Mouse (Mus musculus) neural tube, embryonic 11.5 days (tissue): ENCODE measurements around the gene Cct3. TPM values are rescaled to one million over a fixed set of nuclear protein-coding genes. Genes with fewer than 3 reads are reported as not detected.
"Not testable (repeated sequence)": the region's sequence is repeated elsewhere in the genome, so short reads cannot be mapped to it uniquely, and the experiment has no call there.

ENCODE experiments used
- ATAC-seq: fragments of 200-750 bp; cut with Nextera tagmentation; 2 replicates; pipeline ENCODE4 v1.8.0; 2017; ENCODE audit warnings: moderate number of reproducible peaks, mild to moderate bottlenecking, moderate TSS enrichment, moderate library complexity; ENCODE audit not compliant: insufficient read depth, low FRiP score, low TSS enrichment
- DNase-seq: peaks from one replicate; pipeline ENCODE4 v3.0.0-alpha.2; 2015; ENCODE audit warnings: low spot score
- H3K27ac ChIP-seq: fragments of 300-500 bp; sonication (generic); 2 replicates; pipeline ENCODE4 v1.5.1; 2014; ENCODE audit warnings: low read depth, mild to moderate bottlenecking, low read length
- H3K27me3 ChIP-seq: fragments of 300-500 bp; sonication (generic); 2 replicates; pipeline ENCODE4 v1.6.1; 2014; ENCODE audit warnings: mild to moderate bottlenecking, low read length, mixed read lengths; ENCODE audit not compliant: control insufficient read depth, insufficient read depth
- H3K36me3 ChIP-seq: fragments of 300-500 bp; sonication (generic); 2 replicates; pipeline ENCODE4 v1.6.1; 2014; ENCODE audit warnings: mild to moderate bottlenecking, low read length, moderate library complexity, mixed read lengths; ENCODE audit not compliant: control insufficient read depth, insufficient read depth
- H3K4me1 ChIP-seq: fragments of 300-500 bp; sonication (generic); 2 replicates; pipeline ENCODE4 v1.6.1; 2014; ENCODE audit warnings: low read length, mixed read lengths; ENCODE audit not compliant: control insufficient read depth, insufficient read depth
- H3K4me2 ChIP-seq: fragments of 300-500 bp; sonication (generic); 2 replicates; pipeline ENCODE4 v1.6.1; 2014; ENCODE audit warnings: low read depth, mild to moderate bottlenecking, moderate library complexity
- H3K4me3 ChIP-seq: fragments of 300-500 bp; sonication (generic); 2 replicates; pipeline ENCODE4 v1.5.1; 2014; ENCODE audit warnings: low read depth, low read length
- H3K9ac ChIP-seq: fragments of 300-500 bp; sonication (generic); 2 replicates; pipeline ENCODE4 v1.6.1; 2014; ENCODE audit warnings: mild to moderate bottlenecking, low read length
- H3K9me3 ChIP-seq: fragments of 300-500 bp; sonication (generic); 2 replicates; pipeline ENCODE4 v1.6.1; 2016; ENCODE audit warnings: low read length; ENCODE audit not compliant: control insufficient read depth
- WGBS: fragments of 180-500 bp; shearing (Covaris S2); extraction: QIAGEN DNeasy Blood & Tissue Kit; methylation state at CpG from one replicate; pipeline ENCODE4 v1.1.7; 2014; 5-methylcytosine and 5-hydroxymethylcytosine counted together
- polyA plus RNA-seq: library from polyadenylated mRNA; unstranded; fragments of >200 nt; fragmentation: Nextera tagmentation; extraction: Ambion mirVana; gene quantifications from 2 replicates; pipeline ENCODE4 v1.2.1, GENCODE M21; 2014

Cct3 gene
- polyA plus RNA-seq, 1 experiment from 2014 or later = 768 TPM

DNA sequence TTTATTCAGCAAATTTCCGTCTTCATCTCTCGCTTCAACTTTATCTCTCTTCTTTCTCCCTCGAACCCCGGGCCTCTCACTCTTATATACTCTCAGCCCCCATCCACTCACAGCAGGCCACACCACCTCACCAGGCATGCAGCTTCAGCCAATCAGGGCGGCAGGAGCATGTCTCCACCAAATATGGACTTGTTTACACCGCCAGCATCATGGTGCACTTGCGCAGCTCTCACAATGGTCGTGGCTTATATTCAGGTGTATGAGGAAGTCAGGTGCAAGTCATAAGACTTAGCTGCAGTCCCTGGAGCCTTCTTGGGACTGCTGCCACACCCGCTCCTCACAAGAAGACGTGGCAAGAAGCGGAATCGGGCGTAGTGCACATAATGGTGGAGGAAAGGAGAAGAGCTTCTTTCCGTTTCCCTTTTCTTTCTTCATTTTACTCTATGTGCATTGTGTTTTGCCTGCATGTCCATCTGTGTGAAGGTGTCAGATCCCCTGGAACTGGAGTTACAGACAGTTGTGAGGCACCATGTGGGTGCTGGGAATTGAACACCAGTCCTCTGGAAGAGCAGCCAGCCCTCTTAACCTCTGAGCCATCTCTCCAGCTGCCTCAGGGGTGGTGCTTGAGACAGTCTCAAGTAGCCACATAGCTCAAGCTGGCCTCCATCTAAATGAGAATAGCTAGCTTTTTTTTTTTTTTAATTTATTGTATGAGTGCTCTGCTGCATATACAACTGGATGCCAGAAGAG, 11.9 kb upstream of the Cct3 start:
- not testable (repeated sequence) for H3K4me1 ChIP-seq, DNase-seq, ATAC-seq, H3K4me3 ChIP-seq, H3K9ac ChIP-seq, H3K27ac ChIP-seq, H3K27me3 ChIP-seq, H3K36me3 ChIP-seq, H3K9me3 ChIP-seq, H3K4me2 ChIP-seq
- 97% methylated on average over 14 of the region's 14 CpGs for WGBS

GRCm38 (mm10) chr3:88285565-88285895, 11.4 kb upstream of the Cct3 start:
- H3K27ac ChIP-seq, H3K27me3 ChIP-seq, H3K4me2 ChIP-seq, H3K9ac ChIP-seq, H3K4me3 ChIP-seq, ATAC-seq, H3K4me1 ChIP-seq, H3K9me3 ChIP-seq, DNase-seq, H3K36me3 ChIP-seq: not testable (repeated sequence)
- WGBS = no CpG with 5 or more reads among the region's 2 CpGs

DNA sequence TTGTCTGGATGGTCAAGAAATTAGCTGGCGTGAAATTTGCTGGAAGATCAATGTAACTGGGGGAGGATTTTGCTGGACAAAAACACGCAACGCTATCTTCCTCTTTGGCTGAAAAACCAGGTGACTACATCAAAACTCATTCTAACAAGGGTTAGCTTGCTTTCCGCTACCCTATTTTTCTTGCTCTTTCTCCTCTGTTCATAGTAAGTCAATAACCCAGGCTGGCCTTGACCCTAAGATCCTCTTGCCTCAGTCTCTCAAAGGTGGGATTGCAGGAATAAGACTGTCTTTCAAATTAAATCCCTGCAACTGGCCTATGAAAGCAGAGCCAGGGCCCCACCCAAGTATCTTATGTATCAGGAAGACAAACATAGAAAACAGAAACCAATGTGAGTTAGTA, 9.8 kb upstream of the Cct3 start, which contains the start of gene Gm38392:
Gm38392 (minus strand) TSS at position 101 of the 400 bp plus-strand sequence.
- 97% methylated on average over 4 of the region's 4 CpGs for WGBS
- Histone ChIP-seq H3K4me2 (no peak within 1 kb of the TSS), H3K9me3 (no peaks in the 10 kb centered on the region), H3K27ac (no peak within 1 kb of the TSS), H3K9ac (no peak within 1 kb of the TSS), H3K4me1 (no peaks in the 10 kb centered on the region), H3K36me3 (no peaks in the 10 kb centered on the region), H3K27me3 (no peaks in the 10 kb centered on the region), H3K4me3 (no peak within 1 kb of the TSS)
- DNase-seq (no peak), ATAC-seq (no peak)

- not testable (repeated sequence) for H3K27me3 ChIP-seq, ATAC-seq, H3K36me3 ChIP-seq, DNase-seq, H3K9ac ChIP-seq, H3K4me3 ChIP-seq, H3K4me1 ChIP-seq, H3K27ac ChIP-seq, H3K4me2 ChIP-seq, H3K9me3 ChIP-seq
- WGBS = 80% methylated on average over 8 of the region's 10 CpGs
Observed at GRCm38 (mm10) chr3:88288133-88288713, 8.7 kb upstream of the Cct3 start.

DNA sequence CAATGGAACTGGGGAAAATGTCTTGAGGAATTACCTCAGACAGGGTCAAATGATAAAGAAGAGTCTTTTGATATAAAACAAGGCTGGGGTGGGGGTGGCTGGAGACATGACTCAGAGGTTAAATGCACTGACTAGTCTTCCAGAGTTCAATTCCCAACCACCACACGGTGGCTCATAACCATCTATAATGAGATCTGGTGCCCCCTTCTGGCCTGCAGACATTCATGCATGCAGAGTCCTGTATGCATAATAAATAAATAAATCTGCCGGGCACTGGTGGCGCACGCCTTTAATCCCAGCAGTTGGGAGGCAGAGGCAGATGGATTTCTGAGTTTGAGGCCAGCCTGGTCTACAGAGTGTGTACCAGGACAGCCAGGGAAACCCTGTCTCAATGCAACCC, 4.9 kb upstream of the Cct3 start:
- no peak overlapping the region for H3K9ac ChIP-seq
- no peak overlapping the region for H3K27ac ChIP-seq
- DNase-seq (no peak), ATAC-seq (no peak)
- no peaks in the 10 kb centered on the region for H3K36me3 ChIP-seq
- H3K27me3 ChIP-seq = no peaks in the 10 kb centered on the region
- H3K9me3 ChIP-seq = no peaks in the 10 kb centered on the region
- peaks cover 2% of the 10 kb centered on the region; the same call in 1 of the 2 replicates for H3K4me1 ChIP-seq
- no peak overlapping the region for H3K4me3 ChIP-seq
- H3K4me2 ChIP-seq = no peak overlapping the region
- WGBS = 52% methylated on average over 4 of the region's 4 CpGs

- DNase-seq, H3K4me3 ChIP-seq, H3K27ac ChIP-seq, ATAC-seq, H3K9me3 ChIP-seq, H3K27me3 ChIP-seq, H3K36me3 ChIP-seq: not testable (repeated sequence)
- H3K4me2 ChIP-seq = peak overlapping the region; percentile 55; the same call in 1 of the 2 replicates
- peak overlapping the region; percentile 84; the same call in 1 of the 2 replicates for H3K9ac ChIP-seq
- H3K4me1 ChIP-seq = peaks cover 10% of the 10 kb centered on the region
- 75% methylated on average over 1 of the region's 1 CpGs for WGBS
Observed at GRCm38 (mm10) chr3:88295272-88295671, 1.6 kb upstream of the Cct3 start.

DNA sequence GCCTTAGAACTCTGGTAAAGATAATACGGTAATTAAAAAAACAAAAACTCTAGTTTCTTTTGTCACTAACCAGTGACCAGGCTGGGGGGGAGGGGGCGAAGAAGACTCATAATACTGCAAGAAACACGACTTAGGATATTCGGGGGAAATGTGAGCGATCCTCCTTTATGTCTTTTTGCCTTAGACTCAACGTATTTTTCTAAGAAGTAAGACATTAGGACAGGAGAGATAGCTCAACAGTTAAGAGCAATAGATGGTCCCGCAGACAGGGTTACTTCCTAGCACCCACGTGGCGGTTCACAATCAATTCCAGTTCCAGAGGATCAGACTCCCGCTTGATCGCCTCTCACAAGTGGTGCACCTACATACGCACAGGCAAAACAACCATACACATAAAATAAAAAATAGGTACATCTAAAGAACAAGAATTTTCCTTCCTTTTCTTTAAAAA, 781 bp upstream of the Cct3 start:
- under 1% methylated on average over 12 of the region's 12 CpGs for WGBS
- H3K4me2 ChIP-seq = peak overlapping the region; percentile 55
- no peaks in the 10 kb centered on the region for H3K27me3 ChIP-seq
- H3K9ac ChIP-seq = peak overlapping the region; percentile 84
- peak overlapping the region; percentile 77 for H3K4me3 ChIP-seq
- peaks cover 10% of the 10 kb centered on the region for H3K4me1 ChIP-seq
- ATAC-seq (peak; percentile 51), DNase-seq (no peak)
- peaks cover 12% of the 10 kb centered on the region for H3K36me3 ChIP-seq
- H3K27ac ChIP-seq = peak overlapping the region; percentile 34; the same call in 1 of the 2 replicates
- no peaks in the 10 kb centered on the region for H3K9me3 ChIP-seq

DNA sequence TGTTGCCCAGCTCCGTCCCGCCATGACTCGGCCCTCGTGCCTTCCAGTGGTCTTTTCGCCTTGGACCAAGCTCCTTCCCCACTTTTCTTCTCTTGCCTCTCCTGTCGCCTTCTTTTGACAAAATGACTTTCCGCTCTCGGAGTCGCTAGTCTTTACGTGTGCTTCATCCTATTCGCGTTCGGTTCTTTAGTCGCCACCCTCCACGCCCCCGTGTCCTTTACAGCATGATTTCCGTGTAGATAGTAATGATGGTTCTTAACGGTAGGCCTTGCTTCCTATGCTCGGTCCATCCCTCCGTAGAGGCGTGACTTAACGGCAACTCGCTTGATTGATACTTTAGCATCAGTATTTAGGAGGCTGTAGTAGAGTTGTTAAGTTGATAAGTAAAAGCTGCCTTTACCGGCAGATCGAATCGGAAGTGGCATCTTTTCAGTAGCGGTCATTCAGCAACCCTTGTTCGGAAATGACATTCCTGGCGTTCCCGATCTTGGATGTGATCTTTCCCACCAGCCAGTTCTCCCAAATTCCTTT, 470 bp downstream of the Cct3 start:
- under 1% methylated on average over 30 of the region's 30 CpGs for WGBS
- H3K4me3 ChIP-seq = peak overlapping the region; percentile 77
- H3K9ac ChIP-seq = peak overlapping the region; percentile 84
- H3K9me3 ChIP-seq = no peaks in the 10 kb centered on the region
- H3K27me3 ChIP-seq = no peaks in the 10 kb centered on the region
- peak overlapping the region; percentile 85 for H3K27ac ChIP-seq
- H3K4me1 ChIP-seq = peaks cover 10% of the 10 kb centered on the region
- H3K36me3 ChIP-seq = peaks cover 14% of the 10 kb centered on the region
- peak overlapping the region; percentile 79 for H3K4me2 ChIP-seq
- DNase-seq = no peak
- ATAC-seq = no peak
